Comparison of ENCODE assay signal across 13 mouse cellular contexts in genomic region chr16:24427606-24428005, GRCm38 (mm10).
"Had no signal": no experiment of that assay in that cellular context is flagged by ENCODE, and none has a peak within 500 bp of the region (broad histone marks: within the 10 kb centered on the region; RNA-seq: fewer than 3 reads in every experiment).

No protein-coding gene starts in this region.

- ATAC-seq: midbrain, embryonic 13.5 days; midbrain, embryonic 16.5 days had no signal

- H3K4me2 ChIP-seq: liver, embryonic 13.5 days; midbrain, embryonic 13.5 days had no signal

- H3K4me3 ChIP-seq: liver, embryonic 13.5 days; megakaryocyte, embryonic 14.5 days; midbrain, embryonic 10.5 days; midbrain, embryonic 13.5 days had no signal

- H3K9ac ChIP-seq: liver, embryonic 13.5 days; midbrain, embryonic 13.5 days had no signal

- H3K27me3 ChIP-seq: liver, embryonic 13.5 days; midbrain, embryonic 13.5 days had no signal

- H3K36me3 ChIP-seq: liver, embryonic 13.5 days; midbrain, embryonic 10.5 days; midbrain, embryonic 13.5 days had no signal

- H3K9me3 ChIP-seq: liver, embryonic 13.5 days; megakaryocyte, embryonic 14.5 days; midbrain, embryonic 10.5 days; midbrain, embryonic 13.5 days had no signal

- DNase-seq: kidney, adult 8-10 months; kidney, postnatal 14 days; kidney, postnatal 4 days; layer of hippocampus, adult 9-11 months; liver, embryonic 13.5 days; lung, adult 2 months; lung, postnatal 36 days; thymus, adult 18-20 months; thymus, postnatal 36 days had no signal

- H3K27ac ChIP-seq: liver, embryonic 13.5 days; midbrain, embryonic 10.5 days; midbrain, embryonic 13.5 days had no signal
